Mouse (Mus musculus): ENCODE measurements at regions not wholly inside any gene's neighbourhood (a gene's known extent, or its start where the extent isn't known, plus 50 kb on each side); places are given as distances from the start of the nearest gene placed in this dataset.

DNA sequence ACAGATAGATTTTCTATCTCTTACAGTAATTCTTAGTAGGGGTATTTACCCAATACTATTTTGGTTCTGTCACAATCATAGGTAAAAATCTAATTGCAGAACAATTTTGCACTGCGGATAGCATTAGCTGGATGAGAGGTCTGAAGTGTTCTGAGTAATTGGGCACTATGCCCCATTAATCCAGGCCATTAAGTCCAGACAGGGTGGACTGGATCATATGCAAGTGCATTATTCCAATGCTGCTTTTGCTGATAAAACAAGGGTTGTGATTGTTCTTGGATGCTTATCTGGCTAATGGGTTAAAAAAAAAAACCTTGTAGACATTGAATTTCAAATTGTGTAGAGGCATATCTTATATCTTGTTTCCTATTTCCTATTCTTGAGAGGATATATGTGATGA lies 1732.6 kb upstream of the Gm6569 start:
- no peak for DNase-seq (ENCODE audit: low spot score in 2 of 2)

DNA sequence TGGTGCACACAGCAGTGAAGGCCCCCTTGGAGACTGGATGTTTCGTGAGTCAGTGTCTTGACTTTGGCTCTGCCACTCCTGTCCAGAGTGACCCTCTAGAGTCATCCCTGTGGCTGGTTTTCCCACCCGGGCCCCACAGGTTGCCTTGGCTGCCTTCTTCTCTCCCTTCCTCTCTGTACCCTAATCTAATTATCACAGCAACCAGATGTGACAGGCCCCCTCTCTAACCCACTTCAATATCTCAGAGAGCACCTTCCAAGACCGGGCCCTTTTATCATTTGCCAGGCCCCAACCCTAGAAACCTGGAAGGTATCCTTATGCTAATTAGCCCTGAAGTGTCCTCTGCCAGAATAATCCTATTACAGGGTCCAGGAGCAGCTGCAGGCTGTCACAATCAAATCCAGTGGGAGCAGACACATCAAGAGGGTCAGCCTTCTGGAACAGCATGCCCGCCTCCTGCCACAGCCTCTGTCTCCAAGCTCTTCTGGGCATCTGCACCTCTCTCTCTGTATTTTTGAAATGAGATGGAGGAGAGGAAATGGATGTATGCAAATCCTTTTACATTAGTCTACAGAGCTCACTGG lies 1728.4 kb upstream of the Gm6569 start:
- DNase-seq (ENCODE audit: low spot score in 2 of 2): no peak

DNA sequence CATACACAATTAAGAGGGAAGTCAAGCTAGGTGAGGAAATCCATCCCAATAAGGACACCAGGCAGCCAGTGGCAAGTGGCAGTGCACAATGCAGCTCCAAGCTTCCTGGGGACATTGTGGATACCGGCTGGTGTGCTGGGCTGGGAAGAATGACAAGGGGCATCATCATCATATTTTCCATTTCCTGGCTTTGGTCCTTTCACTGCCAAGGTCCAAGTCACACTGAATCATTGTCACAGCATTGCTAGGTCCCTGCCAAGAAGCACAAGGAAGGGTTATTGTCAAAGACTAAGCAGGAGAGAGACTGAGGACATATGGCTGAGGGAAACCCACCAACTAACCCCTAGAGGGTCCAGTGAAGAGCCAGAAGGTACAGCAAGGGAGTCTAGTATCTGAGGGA lies 1723.8 kb upstream of the Gm6569 start:
- no peak for DNase-seq (ENCODE audit: low spot score in 2 of 2)

DNA sequence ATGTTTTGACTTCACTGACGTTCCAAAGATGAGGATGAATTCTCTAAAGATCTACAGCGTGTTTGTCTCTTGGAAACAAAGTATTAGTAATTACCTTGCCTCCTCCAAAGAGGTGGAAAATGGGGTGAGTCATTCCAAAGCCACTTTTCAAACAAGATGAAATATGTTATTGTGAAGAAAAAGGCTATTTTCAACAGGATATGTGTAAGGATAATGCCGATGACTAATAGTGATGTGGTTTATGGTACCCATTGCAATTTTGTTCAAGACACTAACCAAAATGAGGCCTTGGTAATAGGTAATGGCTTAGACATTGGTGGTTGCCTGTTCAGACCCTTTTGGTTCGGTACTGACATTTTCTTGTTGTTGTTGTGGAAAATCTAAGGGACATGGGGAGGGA lies 1717.6 kb upstream of the Gm6569 start:
- no peak for DNase-seq (ENCODE audit: low spot score in 2 of 2)

DNA sequence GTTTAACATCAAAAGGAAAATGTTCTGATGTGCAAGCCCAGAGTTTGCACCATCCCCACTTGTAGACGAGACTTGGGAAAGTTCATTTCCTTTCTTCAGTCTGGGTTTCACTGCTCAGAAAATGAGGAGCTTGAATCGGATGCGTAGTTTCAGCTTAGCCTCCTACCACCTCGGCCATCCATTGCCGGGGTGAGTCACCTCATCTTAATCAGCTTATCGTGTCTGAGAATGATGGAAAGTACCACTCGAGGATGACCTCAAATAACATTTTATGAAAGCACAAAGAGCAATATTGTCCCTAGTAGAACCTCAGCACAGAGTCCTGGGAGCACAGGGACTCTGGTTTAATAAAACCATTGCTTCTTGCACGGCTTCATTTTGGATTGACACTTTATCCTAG lies 1700.1 kb upstream of the Gm6569 start:
- DNase-seq (ENCODE audit: low spot score in 2 of 2): no peak

DNA sequence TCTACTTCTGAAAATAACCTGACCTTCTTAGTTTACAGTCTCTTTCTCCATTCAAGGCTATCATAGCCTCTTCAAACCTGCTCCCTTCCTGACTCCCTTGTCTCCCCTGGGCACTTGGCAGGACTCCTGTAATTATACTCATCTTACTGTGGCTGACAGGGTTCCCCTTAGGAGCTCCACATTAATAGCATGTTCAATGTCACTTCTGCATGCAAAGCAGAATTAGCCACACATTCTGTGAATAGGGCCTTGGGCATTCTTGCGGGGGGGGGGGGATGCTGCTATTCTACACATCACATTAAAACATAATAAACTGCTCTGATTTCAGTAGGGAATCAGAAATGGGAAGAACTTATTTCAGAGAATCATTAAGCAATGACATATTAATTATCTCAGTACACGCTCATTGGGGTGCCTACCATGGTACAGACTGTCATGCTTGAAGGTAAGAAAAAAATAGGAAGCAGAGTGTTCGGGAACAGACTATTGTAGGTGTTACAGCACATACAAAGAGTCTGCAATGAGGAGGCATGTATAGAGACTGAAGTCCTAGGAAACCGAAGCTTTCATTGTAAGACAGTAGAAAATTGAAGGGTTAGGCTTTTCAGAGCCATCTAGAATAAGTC lies 1698.3 kb upstream of the Gm6569 start:
- no peak for DNase-seq (ENCODE audit: low spot score in 2 of 2)

DNA sequence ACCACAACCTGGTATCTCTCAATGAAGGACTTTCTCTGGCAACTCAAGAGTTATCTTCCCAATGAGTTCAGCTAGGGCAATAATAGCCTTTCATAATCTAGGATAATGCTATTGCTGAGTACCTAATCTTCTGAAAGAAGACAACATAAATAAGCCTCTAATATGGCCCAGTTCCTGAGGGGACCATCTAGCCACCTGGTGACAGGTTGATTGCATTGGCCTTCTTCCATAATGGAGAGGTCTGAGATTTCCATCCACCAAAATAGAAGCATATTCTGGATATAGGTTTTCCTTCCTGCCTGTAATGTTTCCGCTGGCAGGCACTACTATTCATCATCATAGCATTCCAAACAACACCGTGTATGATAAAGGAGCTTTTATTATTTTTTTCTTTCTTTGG lies 1694.2 kb upstream of the Gm6569 start:
- DNase-seq (ENCODE audit: low spot score in 2 of 2): no peak

DNA sequence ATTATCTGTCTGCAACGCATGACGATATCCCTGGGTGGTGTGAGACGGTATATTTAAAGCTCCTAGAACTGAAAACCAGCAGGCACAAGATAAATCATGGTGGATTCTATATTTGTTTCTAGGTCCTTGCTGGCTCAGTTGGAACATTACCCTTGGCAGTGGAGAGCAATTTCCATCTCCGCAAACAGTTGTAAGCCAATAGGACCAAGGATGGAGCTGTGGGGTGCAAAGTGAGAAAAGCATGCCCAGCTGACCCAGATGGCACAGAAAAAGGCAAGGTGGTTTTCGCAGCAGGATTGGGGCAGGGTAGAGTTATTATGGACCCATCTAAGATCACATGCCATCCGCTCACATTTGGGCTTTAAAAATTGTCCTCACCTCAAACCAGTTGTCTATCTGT lies 1683.8 kb upstream of the Gm6569 start:
- DNase-seq (ENCODE audit: low spot score in 2 of 2): no peak

DNA sequence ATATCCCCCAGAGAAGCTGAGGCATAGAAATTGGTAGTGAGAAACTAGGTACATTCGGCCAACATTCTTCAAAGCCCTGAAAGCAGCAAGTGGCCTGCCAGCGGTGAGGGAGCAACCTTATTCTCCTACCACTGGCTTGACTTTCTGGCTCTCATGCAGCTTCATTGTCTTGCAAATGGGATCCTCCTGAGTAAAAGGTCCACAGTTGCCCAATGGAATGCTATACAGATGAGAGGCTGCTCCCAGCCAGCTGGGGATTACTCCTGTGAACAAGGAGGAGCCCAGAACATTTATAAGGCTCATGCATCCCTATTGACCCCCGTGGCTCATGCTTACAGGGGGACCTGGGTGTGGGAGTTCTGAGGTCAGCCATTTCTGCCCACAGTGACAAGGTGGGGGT lies 1675.9 kb upstream of the Gm6569 start:
- DNase-seq (ENCODE audit: low spot score in 2 of 2): no peak

DNA sequence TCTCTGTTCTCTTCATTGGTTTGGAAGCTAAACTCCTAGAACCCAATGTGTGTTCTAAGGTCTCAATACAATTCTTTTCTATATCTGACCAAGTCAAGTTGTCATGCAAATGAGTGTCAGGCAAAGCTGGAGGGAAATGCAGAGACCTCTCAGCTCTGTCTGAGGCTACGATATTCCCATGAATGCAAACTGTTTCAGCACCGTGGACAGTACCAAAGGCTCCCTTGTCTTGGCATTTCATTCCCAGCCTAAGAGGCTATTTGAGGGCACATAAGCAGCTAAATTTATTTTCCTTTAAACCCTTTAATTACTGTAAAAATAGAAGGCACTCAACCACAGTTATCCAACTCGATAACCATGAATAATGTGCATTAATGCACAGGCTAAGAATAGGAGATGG lies 1633.5 kb upstream of the Gm6569 start:
- DNase-seq (ENCODE audit: low spot score in 2 of 2): no peak

DNA sequence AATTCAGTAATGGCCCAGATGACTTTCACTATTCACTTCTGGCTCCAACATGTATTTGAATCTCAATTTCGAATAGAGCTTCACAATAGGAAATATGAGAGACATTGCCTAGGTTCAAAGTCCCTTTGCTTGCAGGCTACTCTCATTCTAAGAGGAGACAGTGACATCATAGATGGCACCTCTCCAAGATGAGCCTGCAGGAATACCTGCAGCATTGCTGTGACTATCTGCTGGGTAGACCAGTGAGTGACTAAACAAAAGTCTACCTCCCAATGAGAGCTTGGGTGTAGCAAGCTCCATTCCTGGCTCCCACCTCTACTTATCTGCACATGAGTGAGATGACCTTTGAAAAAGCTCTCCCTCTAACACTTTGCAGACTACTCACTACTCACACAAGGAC lies 1632.6 kb upstream of the Gm6569 start:
- no peak for DNase-seq (ENCODE audit: low spot score in 2 of 2)

DNA sequence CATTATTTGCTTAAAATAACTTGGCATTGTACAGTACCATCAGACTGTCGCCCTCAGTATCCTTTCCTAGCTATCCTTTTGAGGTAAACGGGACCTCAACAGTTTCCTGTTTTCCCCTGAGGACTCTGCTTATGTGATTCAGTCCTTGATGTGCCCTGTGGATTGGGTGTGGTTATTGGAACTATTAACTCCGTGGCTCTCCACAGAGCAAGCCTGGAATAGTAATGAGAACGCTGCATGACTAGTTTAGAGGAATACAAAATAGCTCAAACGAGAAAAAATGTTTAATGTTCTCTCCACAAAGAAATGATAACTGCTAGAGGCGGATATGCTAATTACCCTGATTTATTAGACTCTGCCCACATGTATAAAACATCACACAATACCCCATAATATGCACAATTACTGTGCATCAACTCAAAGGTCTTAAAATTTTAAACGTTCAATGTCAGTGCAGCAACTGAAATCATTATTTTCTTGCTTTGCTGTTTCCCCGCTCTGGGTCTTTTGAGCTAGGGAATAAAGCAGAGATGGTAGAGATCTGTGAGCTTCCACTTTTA lies 1629.0 kb upstream of the Gm6569 start:
- DNase-seq (ENCODE audit: low spot score in 2 of 2): no peak

DNA sequence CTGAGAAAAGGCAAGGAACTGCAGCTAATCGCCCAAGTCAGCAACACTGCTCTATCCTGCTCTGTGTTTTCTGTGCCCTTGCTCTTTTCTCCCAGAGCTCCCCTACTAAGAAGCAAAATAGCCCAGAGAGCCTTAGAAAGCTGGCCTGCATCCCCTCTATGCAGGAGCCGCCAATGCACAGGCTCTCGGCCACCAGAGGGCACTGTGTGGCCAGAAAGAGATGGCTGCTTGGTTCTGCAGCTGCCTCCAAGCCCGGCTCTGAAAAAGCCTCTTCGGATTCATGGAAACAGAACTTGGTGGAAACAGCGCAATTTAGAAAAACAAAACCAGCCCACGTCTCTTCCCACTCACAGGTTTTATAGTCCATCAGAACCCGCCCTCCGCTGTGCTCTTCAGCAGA lies 1628.4 kb upstream of the Gm6569 start:
- peak in 1 of 2 experiments; percentile 5 for DNase-seq (ENCODE audit: low spot score in 2 of 2)

DNA sequence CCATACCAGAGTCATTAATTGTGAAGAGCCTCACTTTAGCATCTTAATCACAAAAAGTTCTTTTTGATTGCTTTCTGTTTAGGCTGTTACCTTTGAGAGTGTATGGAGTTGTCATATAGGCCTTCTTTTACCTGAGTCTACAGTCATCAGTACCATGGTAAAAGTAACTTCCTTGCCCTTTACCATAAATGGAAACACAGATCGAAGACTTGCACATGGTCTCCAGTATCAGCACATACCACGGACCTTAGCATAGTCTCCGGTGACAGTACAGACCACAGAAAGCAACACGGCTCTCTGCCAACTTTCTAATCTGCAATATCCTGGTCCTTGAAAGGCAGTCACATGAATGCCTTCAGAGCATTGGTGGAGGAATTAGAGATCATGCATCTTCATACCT lies 1626.8 kb upstream of the Gm6569 start:
- DNase-seq (ENCODE audit: low spot score in 2 of 2): no peak

DNA sequence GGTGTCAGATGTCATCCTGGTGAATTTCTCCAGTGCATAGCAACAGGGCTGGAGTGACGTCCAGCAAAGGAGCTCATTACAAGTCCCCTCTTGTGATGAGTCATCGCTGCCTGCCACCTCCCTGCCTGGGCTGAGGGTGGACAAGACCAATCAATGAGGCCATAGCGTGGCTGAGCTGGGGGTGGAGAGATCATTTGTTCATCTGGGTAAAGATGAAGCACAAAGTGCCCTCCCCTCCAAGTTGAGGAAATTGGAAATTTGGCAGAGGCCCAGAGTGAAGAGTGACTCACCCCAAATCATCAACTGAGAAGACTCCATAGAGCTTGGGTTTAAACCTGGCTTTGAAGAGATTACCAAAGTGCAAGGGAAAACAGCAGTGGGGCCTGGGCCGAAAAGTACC lies 1626.3 kb upstream of the Gm6569 start:
- no peak for DNase-seq (ENCODE audit: low spot score in 2 of 2)

DNA sequence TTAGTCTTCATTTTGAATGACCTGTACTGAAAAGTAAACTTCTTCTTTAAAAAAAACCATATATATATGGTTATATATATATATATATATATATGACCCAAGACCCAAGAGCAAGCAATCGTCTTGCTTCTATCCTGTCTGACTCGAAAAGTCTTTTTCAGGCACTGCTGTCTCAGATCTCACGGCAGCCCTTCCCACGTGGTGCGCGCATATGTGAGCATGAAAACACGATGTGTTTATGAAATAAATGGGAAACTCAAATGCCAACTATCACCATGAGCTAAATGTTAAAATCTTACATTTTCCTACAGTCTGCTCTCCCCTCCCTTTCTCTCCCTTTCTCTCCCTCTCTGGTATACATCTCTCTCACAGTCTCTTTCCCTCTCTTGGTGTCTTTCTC lies 1625.4 kb upstream of the Gm6569 start:
- DNase-seq (ENCODE audit: low spot score in 2 of 2): no peak

DNA sequence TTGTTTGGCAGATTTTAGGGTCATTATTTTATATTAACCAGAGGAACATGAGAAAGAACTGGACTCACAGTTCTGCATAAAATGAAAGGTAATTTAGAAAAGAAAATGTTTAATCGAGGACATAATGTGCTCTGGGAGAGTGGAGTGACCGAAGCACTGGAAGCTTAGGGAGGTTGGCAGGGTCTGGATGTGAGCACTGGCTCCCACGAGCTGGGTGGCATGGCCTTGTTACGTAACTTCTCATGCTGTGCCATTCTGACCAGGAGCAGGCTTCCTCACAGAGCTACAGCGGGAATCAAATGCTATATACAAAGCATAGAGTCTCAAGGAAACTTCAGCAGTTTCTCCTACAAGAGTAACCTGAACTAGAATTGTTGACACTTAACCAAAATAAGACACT lies 1616.6 kb upstream of the Gm6569 start:
- DNase-seq (ENCODE audit: low spot score in 2 of 2): no peak

DNA sequence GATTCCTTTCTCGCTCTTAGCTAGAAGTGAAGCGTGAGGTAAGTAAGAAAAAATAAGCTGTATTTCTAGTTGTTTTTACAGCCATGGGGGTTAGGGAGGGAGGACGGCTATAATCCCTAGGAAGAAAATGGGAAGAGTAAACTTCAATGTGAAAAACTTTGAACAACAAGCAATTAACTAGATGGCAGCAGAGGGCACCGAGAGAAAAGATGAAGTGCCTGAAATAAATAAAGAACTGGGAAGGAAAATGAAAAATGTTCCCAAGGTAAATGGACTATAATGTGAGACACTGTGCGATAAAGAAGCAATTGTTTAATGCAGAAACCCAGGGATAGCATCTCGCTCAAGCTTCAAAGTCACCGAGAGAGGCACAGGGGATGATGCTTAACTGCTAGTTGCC lies 1614.4 kb upstream of the Gm6569 start:
- no peak for DNase-seq (ENCODE audit: low spot score in 2 of 2)

DNA sequence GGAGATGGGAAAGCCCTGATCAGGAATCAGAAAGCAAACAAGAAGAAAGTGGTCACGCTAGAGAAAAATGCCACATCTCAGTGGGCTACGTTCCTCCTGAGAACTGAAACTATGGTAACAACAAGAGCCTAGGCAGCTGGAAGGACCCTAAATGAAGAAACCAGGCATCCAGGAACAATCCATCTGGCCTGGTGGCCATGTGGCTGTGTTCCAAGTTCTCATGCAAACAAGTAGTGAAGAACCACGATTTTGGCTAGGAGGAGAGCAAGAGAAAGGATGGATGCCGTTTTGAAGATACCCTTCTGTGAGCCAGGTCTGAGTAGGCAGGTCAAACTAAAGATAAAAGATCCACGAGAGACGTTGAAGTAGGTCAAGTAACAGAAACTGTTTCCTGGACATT lies 1613.6 kb upstream of the Gm6569 start:
- no peak for DNase-seq (ENCODE audit: low spot score in 2 of 2)

DNA sequence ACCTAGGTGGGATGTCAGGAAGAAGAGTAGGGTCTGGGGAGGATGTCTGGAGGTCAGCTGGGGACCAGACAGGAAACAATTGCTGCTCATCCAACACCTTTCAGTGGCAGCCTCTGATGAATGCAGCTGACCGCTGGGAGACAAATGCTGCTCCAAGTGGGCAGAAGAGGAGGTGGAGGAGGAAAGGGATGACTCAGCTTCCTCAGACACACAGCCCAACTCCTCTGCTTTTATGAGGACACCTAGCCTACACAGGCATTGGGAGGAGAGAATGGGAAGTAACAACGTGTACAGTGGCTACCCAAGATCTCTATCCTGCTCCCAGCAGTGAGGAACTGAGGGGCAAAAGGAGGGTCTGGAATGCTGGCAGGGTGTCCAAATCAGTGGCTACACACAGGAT lies 1602.0 kb upstream of the Gm6569 start:
- no peak for DNase-seq (ENCODE audit: low spot score in 2 of 2)

DNA sequence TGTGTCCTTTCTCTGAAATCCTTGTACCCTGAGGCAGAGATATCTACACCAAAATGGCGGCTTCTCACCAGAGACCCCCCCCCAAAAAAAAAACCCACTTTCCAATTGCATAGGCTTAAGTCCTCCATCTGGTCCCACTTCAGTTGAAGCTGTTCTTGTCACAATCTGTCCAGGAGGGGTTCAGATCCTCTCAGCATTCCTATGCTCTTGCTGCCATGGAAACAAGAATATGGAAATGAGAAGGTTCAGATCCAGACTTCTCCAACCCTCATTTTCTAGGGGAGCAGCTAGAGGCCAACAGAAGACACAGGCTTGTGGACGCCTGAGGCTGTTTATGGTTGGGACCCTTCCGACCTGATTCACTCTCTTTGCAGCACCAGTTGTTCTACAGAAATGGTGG lies 1569.7 kb upstream of the Gm6569 start:
- DNase-seq (ENCODE audit: low spot score in 2 of 2): no peak

DNA sequence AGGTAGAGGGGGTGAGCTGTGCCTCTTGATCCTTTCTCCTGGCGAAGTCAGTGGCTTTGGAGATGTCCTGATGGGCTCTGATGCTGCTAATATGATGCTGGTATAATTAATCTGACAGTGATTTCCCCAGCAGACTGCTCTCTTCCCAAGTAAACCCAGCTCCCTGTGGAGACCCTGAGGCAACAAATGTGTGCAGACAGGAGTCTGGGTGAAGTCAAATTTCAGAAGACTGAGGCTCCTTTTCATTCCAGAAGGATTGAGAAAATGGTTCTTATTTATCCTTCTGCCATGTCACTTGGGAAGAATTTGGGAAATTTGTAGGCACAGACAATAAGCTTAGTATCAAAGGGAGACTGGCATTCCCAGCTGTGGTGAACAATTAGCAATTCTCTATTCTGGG lies 1550.5 kb upstream of the Gm6569 start:
- DNase-seq (ENCODE audit: low spot score in 2 of 2): no peak

DNA sequence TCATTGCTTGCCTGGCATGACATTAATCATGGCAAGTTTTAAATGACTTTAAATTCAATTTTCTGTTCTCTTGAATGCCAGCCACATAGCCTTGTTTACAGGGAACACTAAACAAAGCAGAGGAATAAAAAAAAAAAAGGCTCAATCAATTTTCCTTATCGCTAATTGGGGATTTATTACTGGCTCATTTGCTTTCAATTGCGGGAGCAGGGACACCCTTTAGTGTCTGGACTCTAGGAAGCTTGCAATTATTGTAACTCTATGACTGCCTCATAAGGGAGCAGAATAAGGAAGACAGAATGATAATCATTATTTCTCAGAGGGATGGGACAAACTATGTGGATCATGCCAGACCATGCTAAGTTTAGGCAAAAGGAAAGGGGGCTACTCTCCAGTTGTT lies 1537.7 kb upstream of the Gm6569 start:
- no peak for DNase-seq (ENCODE audit: low spot score in 2 of 2)

DNA sequence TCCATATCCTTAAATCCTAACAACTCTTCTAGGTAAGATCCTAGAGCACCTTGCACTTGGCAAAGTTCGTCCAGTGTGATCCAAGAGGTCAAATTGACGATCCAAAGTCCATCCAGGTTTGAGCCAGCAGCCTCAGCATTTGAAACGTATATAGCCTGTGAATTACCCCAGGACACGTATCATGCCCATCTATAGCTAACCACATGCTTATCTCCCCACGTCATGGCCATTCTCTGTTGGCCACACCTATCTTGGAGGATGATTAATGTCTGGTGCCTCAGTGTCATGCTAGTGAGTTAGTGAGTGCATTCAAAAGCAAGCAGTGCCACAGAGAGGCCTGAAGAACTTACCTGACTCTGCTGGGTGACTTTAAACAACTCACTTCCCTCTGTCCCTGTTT lies 1521.9 kb upstream of the Gm6569 start:
- no peak for DNase-seq (ENCODE audit: low spot score in 2 of 2)
